Mouse (Mus musculus) liver, embryonic 14.5 days (tissue): Measurements from ENCODE around the gene Tomm20.
A peak's percentile ranks its signal among the peaks of the same experiment; 100 is the strongest.

ENCODE experiments used
- CTCF ChIP-seq: IDR thresholded peaks from 2 replicates; pipeline ENCODE4 v1.5.1; 2016; ENCODE audit warnings: antibody characterized with exemption, low read depth, control low read depth
- EP300 ChIP-seq: IDR thresholded peaks from 2 replicates; pipeline ENCODE4 v1.6.1; 2016; ENCODE audit warnings: antibody characterized with exemption, low read depth

- TF ChIP-seq EP300 (peak; percentile 36; the same call in 1 of the 2 replicates), CTCF (no peak)
Measured at GRCm38 (mm10) chr8:126945730-126946163, at the start of gene Tomm20.
